Mouse (Mus musculus) urinary bladder, postnatal 4 days (tissue): Measurements from ENCODE around the gene Acsl3.

Experiments
- DNase-seq, 2 experiments: peaks; one replicate each; pipeline ENCODE4 v3.0.0; 2021 to 2022; ENCODE audit warnings: low spot score in 2 of 2

Acsl3 gene

DNA sequence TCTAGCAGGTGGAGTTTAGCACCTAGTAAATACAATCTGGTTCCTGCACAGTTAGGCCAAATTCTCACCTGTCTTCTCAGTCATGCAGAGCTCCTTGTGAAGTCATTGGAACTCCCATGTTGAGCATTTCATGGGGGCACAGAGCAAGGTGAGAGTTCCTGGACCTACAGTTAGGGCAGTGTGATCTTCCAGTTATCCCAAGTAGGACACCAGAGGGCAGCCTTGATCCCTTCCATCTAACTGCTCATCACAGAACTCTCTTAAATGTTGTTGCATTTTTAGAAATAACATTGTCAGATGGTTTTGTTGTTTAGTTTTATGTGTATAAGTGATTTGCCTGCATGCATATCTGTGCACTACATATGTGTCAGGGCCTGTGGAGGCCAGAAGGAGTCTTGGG lies 29.2 kb downstream of the Acsl3 start:
- DNase-seq = no peak

DNA sequence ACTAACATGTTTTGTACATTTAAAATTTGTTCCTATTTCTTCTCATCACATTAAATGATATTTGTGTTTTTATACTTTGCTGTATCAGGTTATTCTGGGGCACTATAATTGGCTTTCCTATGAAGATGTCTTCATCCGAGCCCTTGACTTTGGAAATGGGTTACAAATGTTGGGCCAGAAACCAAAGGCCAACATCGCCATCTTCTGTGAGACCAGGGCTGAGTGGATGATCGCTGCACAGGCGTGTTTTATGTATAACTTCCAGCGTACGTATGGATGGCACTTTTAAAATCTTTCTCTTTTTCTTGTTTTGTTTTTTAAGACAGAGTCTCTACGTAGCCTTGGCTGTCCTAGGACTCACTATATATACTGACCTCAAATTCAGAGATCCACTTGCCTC lies 30.5 kb downstream of the Acsl3 start:
- DNase-seq = no peak

DNA sequence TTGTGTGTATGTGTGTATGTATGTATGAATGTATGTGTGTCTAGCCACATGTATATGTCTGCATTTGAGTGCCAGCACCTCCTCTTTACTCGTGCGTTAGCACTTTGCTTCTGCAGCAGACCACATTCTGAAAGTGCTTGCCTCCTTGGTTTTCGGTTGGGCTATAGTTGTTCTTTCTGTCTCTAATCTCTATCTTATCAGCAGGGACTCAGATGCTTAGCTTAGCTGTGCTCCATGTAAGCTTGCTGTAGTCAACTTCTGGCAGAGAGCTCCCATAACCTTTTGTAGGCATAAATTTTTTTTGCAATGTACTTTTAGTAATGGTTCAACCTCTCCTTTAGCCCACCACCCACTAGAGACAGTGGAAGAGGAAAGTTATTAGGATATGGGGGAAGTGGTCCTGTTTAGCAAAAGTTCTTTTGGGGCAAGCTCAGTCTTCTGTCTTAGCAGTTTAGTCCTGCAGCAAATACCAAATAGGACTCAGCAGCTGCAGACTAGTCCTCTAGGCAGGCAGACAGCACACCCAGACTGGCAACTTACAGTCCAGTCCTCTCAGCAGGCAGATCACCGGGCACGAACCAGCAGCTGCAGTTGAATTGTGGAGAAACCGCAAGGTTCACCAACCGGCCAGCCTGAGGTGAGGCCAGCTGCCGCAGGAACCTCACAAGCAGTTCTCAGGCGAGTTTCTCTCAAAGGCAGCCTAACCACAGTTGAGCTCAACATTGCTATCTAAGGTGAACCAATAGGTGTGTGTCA lies 37.1 kb downstream of the Acsl3 start:
- DNase-seq = no peak

DNA sequence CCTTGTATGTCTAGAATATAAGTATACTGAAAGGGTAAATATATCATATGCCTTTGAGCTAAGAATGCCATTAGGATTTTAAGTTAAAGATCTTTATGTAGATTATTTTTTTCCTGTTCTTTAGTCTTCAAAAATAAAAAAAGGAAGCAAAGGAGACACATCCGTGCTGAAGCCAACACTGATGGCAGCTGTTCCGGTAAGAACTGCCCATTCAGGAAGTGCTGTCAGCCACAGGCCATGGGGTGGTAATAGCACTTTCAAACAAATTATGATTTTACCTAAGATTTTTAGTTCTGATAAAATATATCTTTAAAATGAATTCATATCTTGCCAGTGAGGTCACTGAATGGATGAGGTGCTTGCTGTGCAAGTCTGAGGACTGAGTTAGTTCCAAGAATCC lies 38.7 kb downstream of the Acsl3 start:
- DNase-seq = no peak

DNA sequence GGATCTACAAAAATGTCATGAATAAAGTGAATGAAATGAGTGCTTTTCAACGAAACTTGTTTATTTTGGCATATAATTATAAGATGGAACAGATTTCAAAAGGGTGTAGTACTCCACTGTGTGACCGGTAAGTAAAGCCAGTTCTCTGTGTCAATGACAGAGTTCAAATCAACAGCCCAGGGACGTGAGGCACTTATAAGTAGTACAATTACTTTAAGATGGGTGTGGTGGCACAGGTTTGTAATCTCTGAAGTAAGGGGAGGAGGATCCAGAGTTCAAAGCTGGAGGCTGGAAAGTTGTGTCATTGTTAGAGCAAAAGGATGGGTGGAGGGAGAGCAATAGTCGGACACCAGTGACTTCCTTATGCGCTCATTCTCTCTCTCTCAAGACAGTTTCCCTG lies 39.3 kb downstream of the Acsl3 start:
- DNase-seq = no peak

DNA sequence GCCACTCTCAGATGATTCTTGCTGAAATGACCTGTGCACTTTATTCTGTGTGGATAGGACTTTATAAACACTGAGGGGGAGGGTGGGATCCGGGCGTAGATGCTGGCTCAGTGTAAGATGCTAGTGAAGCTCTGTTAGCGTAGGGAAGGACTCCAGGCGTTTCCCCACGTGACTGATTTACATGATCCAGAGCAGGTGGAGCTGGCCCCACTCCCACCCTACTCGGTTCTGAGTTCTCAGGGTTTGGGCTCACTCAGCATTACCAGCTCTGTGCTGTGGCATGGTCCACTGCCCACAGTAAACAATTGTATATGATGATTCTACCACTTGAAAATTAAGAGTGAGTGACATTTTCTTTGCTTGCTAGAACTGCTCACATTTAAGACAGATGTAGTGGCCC lies 40.5 kb downstream of the Acsl3 start:
- no peak for DNase-seq

DNA sequence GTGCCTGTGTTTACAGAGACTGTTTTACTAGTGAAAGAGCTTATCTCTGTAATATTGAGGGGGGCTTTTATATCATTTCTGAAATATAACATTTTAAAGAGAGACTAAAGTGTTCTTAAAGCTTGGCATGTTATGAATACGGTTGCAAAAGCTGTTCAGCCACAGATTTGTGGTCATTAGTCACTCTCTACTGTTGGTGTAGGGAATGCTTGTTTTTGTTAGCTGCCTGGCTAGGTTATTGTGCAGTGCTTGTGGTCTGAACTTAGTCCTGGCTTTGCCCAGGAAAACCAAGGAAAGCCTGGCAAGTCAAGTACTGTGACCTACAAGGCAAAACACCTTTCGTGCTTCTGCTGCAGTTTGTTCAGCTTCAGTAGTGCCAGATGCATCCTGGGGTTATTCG lies 44.1 kb downstream of the Acsl3 start:
- DNase-seq = no peak

DNA sequence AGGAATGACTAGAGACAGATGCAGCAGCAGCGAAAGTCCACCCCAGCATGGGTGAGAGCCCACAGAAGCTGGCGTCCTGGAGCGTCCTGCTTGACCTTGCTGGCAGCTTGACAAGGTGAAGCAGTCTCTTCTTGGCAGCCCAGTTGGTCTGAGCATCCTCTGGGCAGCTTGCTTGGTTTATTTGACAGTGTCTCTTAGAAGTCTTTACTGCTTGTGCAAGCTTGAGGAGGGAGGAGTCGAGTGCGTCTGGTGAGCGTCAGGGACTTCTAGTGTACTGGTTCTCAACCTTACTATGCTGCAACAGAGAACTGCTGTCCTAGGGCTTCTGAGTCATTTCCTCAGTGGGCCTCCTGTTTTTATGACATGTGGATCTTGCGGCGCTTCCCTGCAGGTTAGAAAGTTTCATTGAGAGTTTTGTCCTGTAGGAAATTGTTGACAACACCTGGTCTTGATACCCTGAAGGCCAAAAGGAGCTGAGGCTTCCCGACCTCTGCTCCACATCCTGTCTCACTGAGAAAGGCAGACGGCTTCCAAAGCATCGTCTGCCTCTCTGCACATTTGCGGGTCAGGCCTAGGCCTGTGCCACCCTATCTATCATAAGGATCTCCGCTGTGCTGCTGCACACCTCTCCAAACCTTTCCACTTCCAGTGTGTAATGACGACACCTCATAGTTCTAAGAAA lies 44.8 kb downstream of the Acsl3 start:
- no peak for DNase-seq

DNA sequence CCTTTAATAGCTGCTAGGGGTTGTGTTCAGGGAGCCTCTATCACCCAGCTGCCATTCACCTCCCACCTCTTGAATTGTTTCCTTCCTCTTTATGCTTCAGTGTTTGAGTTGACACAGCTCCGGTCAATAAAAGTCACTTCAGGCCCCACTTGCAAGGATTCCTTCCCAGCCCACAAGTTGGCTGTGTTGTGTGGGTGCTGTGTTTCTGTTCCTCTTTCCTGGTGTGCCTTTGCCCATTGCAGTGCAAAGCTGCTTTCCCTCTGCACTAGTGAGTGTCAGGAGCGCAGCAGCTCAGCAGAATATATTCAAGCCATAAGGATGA lies 45.3 kb downstream of the Acsl3 start:
- no peak for DNase-seq

DNA sequence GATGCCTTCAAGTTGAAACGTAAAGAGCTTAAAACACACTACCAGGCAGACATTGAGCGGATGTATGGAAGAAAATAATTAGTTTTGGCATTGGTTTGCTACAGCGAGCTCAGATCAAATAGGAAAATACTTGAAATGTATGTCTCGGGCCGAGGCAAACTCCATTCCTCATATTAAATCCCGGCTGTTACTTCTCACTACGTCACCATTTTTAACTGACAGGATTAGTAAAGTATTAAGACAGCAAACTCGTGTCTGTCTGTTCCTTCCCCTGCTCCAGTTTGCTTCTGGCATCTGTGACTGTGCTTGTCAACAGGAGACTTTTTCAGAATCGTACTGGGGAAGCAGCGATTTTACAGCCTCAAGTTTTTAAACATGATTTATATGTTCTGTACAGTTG lies 48.7 kb downstream of the Acsl3 start:
- no peak for DNase-seq

DNA sequence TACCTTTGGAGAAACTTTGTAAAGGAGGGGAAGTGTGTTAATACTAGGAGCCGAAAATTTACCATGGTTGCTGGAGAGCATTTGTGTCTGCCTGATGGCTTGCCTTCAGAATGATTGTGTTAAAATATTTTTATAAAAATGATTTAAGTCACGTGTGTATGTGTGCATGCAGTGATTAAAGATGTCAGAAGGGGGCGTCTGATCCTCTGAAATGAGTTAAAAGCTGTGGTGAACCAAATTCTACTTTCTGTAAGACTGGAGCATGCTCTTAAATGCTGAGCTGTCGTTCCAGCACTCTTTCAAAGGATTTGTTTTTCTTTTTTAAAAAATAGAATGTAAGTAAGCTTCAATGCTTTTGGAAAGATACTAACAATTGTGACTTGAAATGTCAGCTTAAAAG lies 49.7 kb downstream of the Acsl3 start:
- DNase-seq = no peak

DNA sequence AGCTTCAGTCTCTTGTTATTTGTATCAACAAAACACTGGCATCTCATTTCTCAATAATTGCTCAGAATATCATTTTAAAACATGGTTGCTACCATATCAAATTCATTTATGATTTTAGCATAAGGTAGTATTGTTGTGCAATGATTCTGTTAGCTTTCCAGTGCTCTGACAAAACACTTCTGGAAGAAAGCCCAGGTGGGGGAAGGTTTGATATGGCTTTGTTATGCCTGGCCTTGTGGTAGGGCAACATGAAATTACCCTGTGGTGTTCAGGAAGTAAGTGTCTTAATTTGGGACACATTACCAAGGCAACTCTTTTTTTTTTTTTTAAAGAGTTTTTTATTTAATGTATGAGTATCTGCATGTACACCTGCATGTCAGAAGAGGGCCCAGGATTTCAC lies 52.4 kb downstream of the Acsl3 start:
- DNase-seq = no peak

DNA sequence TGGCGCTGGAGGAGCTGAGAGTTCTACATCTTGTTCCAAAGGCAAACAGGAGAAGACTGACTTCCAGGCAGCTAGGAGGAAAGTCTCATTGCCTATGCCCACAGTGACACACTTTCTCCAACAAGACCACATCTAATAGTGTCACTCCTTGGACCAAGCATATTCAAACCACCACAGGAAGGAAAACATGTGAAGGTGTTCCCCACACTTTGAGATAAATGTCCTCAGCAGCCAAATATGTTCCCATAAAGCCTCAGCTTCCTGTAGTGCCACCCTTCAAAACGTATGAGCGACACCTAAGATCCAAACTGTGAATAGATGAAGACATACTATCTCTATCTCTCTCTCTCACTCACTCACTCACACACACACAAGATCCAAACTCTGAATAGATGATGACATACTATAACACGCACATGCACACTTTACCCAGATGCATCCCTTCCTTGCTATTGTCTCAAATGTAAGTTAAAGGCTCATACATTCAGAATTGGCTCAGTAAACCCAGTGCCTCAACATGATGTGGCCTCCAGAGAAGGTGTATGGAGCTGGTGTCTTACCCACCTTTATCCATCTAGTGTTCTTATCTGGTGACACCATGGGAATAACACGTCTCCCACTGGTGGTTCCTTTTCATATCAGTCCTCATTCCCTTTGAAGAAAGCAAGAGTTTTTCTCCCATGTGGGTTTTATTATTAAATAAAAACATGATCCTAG lies 53.1 kb downstream of the Acsl3 start:
- DNase-seq = no peak

DNA sequence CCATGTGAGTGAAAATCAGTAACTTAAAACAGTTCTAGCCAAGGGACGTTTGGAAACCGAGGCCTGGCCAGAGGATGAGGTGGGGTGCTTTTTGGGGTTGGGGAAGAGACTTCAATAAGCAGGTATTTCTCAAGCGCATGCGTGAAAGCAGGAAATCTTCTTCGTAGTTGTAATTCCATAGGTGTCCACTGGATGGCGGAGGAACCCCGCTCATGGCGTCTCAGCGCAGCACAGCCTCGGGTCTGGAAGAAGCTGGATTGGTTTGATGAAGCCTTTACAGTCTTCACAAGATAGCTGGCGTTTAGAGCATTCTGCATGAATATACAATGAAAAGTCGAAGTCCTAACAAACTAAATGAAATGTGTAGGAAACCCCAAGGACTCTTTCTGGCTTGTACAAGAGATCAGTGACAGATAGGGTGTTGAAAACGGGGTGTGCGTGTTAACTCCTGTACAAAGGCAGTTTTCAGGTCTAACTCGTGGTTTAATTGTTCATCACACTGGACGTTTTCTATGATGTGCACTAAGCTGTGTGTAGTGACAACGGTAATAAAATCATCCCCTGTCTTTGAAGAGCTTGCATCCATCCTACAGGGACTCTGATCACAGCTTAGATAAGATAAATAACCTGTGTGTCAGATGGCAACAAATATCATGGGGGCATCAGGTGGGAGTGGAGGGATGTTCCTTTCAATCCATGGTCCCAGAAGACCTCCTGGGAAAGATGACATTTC lies 67.0 kb downstream of the Acsl3 start:
- peak; percentile 73 to 77 for DNase-seq

DNA sequence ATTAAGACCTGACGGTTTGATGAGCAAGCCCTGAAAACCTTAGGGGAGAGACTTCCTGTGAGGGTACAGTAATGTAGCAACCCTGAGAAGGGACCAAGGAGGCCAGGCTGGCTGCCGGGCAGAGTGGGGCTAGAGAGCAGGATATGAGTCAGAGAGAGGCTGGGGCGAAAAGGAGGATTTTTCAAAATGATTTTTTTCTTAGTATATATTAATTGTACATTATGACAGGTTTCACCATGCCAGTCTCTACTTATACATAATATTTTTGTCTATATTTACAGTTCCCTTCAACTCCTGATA lies 67.5 kb downstream of the Acsl3 start:
- no peak for DNase-seq

DNA sequence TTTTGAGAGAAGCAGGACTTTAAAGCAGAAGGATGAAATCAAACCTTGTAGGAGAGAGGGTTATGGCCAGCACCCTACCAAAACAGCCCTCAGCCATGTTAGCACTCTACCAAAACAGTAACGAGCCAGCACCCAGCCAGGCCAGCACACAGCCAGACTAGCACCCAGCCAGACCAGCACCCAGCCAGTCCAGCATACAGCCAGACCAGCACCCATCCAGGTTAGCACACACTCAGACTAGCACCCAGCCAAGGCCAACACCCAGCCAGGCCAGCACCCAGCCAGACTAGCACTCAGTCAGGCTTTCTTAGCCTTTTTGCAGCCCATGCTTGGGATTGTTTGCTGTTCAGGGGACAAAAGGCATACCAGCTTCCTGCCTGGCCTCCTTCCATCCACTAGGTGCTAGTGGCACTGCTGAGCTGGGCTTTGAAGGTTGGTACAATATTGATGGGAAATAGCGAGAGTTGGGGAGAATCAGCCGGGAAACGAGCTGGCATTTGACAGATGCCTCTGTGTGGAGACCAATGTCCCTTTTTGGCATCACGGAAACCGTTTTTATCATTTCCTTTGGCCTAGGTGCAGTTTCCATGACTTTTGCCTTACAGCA lies 68.1 kb downstream of the Acsl3 start:
- no peak for DNase-seq

DNA sequence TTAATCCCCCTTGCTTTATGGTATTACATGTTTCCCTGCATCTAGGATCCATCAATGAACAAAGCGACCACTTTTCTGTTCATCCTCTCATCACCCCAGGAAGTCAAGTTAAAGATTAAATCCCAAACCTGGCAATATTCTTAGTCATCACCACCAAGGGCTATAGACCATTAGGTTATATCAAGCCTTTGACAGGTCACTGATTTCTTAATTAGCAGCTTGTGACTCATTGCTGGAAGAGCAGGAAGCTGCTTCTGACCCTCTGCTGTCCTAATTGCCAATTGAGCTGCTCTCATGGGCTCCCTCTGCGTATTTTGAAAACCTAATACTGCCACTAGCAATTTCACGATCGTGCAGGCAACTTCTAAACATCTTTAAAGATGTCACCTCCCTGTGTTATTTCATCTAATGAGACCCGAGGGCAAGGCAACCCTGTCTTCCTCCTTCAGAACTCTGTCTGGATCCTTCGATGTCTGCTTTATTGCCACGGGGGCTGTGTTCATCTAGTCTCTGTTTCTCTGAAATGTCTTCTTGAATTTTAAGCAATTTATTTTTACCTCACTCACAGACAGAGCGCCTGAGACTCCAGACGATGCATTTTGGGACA lies 72.6 kb downstream of the Acsl3 start:
- DNase-seq = no peak

DNA sequence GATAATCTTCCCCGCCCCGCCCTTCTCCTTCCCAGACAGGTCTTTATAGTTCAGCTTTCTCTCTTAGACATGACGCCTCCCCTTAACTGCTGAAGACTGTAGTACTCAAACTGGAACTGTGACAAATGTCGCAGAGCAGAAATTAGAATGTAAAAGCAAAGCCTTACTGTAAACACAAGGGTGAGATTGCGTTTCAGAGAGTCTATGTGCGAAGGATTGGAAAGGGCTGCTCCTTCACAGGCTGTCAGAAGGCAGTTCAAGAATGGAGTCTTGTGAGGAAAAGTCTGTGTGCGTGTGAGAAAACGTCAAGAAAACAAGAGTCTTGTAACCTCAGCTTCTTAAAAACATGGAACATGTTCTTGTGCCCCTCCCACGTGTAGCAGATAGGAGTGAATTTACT lies 74.7 kb downstream of the Acsl3 start:
- no peak for DNase-seq

DNA sequence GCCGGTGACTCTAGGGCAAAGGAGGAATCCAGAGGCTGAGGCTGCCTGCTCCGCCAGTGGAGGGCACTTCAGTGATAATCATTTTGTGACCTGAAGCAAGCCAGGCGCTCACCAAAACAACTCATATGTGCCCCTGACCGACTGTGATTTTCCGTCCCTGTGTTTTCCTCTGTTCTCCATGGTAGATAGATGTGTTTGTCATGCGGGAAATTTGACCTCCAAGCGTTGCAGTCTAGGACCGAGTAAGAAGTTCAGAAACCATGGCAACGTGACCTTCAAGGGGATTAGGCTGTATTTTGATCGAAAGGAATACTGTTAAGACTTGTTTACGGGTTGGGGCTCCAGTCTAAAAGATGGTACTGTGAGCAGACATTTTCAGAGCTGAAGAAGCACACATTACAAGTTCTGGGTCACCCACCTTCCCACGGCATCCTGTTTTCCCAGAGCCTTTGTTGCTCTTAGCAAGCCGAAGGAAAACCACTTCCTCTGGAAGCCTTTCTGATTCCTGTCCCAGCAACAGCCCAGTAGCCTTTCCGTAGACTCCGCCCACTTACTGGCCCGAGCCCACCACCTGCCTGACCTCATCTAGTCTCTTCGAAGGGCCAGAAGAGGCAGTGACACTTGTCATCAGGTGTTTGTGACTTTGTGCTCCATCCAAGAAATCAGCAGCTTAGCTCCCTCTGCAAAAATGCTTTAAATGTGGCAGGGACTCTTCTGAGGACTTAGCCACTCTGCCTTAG lies 76.8 kb downstream of the Acsl3 start:
- DNase-seq = no peak

DNA sequence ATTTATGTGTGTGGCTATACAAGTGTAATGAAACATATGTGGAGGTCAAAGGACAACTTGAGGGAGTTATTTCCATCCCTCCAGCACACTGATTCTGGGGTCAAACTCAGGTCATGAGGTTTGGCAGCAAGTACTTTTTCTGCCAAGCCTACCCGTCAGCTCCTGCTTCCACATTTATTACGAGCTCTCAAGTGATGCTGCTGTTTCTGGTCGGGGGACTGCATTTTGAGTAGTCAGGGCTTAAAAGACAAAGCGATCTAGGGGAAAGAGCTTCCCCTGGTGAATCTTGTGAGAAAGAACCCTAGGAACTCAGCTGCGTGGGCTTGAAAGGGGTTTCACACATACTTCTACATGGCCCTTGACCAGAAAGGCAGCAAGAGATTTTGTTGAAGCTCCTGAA lies 80.0 kb downstream of the Acsl3 start:
- no peak for DNase-seq

DNA sequence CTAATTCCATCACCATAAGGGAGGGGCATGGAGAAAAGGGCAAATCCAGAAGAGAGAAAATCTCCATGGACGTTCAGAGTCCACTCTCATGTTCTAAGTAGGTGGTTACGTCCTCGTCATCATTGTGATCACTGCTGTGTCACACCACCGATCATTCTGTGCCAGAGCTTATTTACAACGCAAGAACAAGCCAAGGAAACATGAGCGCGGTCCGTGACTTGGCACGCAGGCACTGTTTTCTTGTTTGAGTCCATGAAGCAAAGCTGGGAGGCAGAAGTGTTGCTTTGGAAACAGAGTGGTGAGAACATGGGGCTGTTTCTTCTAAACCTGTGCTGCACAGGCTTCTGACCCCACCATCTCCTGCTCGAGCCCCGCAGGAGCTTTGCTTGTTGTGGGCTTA lies 83.1 kb downstream of the Acsl3 start:
- no peak for DNase-seq
